Mouse (Mus musculus): Measurements from ENCODE around the gene Ppp1r21.

Ppp1r21 gene

DNA sequence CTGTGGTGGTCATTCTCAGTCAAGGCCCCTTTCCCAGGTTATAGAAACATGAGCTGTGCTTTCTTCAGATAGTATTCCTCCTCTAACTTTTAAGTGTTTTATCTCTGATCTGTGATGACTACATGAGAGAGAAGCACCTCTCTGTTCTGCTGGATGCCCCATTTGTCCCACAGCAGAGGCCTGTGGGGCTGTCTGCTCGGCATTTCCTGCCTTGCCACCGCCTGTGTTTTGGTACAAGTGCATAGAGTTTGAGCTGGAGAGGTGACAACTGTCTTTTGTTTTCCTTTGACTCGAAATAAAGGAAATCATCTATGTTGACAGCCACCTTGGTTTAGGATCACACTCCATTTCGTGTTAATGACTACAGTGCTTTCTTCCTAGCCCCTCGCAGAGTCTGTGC is 44.9 kb downstream of the Ppp1r21 start:
- DNase-seq (ENCODE audit: low read depth, low spot score): no peak

DNA sequence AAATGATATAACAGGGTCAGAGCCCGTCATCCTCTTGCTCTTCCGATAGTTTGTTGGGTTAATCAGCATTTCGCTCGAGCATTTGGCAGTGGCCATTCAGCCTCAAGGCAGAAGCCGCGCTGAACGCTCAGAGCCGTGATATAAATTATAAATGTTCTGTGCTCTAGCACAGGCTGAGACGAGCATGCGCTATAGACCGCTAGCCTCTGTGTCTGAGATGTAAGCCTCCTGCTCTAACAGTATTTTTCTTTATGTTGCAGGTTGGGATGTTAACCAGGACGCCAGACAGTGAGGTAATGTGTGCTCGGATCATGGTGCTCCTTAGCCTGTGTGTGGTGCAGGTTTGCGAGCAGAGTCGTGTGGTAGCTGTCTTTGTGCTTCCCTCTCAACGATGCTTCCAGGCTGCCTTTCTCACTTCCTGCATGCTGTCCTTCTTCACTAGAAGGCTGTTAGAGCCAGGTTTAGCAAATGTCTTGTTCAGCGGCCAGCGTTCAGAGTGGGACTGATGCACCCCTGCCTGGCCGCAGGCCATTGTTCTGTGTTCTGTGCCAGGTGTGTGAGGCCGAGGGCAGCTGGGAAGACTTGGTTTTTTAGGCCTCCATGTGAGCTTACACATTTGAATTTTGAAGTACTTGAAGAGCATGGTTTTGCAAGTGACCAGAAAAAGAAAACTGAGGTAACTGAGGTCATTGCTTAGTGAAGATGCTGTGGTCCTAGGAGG is 48.8 kb downstream of the Ppp1r21 start:
- no peak for DNase-seq (ENCODE audit: low read depth, low spot score)

DNA sequence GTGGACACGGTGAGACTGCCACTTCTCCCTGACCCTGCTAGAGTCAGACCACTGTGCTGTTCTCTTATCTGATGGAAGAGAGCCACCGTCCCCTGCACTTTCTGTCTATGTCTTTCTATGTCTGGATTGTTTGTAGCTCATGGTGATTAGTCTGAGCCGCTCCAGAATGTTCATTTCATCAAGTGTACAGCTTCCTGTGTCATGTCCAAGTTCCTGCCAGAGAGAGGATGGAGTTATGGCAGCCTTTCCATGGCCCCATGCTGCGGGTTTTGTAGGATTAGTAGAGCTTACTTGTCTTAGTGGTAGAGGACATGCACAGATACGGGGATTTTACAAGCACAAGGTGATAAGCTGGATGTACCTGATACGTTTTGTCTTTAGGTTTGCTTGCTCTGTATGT is 50.6 kb downstream of the Ppp1r21 start:
- DNase-seq (ENCODE audit: low read depth, low spot score): no peak

DNA sequence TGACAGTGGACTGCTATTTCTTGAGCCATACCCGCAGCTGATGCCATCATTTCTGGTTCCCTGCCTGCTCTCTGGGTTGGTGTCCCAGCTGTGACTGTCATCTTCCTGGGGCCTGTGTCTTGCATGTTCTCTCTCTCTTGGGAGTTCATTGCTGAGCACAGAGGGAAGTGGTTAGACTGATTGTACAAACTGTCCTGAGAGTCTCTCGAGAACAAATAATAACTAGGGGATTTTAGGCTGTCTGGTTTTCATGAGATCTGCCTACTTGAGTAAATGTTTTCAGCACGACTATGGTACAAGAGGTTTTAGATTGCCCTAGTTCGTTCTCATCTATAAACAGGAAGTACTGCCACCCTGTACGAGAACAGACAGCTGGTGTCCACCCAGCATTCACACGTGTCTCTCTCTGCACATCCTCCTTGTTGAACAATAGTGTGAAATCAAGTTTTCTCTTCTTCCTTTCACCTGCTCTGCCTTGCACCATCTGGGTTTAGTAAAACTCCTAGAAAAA is 51.6 kb downstream of the Ppp1r21 start:
- DNase-seq (ENCODE audit: low read depth, low spot score): no peak

- no peak for DNase-seq (ENCODE audit: low read depth, low spot score)
Measured at GRCm38 (mm10) chr17:88582999-88583398, 53.1 kb downstream of the Ppp1r21 start.

DNA sequence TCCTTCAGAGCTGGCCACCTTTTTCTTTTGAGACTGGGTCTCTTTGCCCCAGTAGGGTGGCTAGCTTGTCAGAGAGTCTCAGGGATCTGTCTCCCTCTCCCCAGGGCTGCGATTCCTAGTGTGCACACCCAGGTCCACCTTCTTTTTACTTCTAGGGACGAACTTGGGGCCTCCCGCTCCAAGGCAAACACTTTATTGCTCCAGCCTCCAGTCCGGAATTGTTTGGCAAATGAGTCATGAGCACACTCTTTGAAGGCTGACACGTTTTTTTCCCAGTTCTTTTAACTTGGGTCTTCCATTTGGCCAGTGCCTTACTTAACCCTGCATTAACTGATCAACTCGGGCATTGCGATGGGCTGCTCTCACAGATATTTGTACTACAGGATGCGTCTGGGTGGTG is 53.5 kb downstream of the Ppp1r21 start:
- DNase-seq (ENCODE audit: low read depth, low spot score): no peak

DNA sequence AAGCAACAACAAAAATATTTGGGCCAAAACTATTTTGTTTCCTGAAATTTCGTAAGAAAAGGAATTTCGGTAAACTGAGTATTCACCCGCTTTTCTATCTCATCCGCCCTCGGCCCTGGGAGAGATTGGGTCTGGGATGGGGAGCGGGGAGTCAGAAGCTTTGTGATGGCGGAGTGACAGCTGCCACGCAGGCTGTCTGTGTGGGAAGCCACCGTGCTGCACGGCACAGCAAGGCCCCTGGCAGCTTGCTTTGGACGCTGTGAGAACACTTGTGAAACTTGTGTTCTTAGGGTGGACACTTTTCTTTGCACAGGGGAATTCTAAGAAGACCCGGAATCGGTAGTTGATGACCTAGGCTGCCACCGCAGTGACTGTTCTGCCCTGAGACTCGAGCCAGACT is 57.5 kb downstream of the Ppp1r21 start:
- no peak for DNase-seq (ENCODE audit: low read depth, low spot score)

DNA sequence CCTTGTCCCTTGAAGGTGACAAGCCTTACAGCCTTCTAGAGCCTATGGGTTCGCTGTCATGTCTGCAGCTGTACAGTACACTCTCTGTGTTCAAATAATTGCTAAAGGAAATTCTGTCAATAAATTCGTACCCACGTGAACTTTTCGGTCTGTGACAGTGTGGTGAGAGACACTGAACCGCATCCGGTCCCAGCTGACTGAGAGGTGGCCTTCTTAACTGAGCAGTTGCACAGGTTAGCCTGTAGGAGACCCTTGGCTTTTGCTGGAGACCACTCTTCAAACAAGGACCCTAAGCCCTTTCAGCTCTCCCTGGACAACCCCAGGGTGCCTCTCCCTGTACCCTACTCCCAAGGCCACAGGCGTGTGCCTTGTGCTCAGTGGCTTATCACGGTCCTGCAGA is 58.3 kb downstream of the Ppp1r21 start:
- no peak for DNase-seq (ENCODE audit: low read depth, low spot score)

- DNase-seq (ENCODE audit: low read depth, low spot score): no peak
Measured at GRCm38 (mm10) chr17:88590251-88590650, 60.3 kb downstream of the Ppp1r21 start.

DNA sequence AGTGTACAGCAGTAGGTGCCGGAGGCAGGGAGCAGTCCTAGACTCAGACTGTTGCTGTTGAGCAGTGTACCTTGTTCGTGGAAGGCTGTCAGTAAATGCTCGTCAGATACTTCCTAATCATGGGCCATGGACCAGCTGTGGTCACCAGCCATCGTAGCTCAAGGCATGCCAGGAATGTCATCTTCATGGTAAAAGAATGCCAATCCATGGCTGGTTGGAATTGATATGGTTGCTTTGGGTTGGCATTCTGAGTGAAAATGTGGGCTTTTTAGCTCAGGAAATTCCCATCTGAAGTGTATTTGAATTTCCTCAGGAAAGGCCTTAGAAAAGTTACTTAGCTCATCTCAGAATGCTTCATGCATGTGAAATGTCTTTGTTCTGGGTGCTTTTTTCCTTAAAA is 65.2 kb downstream of the Ppp1r21 start:
- no peak for DNase-seq (ENCODE audit: low read depth, low spot score)

- DNase-seq (ENCODE audit: low read depth, low spot score): no peak
Measured at GRCm38 (mm10) chr17:88596068-88596467, 66.2 kb downstream of the Ppp1r21 start.

DNA sequence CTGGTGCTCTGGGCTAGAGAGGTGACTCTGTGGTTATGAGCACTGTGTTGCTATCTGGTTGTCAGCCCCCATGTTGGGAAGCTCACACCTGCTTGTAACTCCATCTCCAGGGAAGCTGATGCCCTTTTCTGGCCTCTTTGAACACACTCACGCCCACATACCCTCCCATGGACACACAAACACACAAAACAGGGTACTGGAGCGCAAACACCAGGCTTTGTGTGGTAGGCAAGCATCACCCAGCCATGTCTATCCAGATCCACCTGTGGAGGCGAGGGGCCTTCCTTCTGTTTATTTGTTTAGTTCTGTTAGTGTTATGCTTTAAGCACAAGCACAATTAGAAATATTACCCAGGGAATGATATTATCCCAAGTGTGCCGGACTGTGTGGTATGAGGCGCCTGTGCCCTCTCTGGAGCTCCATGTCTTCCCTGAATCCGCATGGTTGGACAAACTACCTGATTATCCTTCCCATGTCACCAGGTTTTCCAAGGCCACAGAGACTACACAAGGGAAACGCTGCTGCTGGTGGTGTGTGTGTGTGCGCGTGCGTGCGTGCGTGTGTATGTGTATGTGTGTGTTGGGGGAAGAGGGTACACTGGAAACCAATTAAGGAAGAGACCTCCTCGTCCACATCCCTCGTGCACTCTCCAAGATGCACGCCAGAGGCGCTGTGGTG is 66.8 kb downstream of the Ppp1r21 start:
- DNase-seq (ENCODE audit: low read depth, low spot score): no peak

DNA sequence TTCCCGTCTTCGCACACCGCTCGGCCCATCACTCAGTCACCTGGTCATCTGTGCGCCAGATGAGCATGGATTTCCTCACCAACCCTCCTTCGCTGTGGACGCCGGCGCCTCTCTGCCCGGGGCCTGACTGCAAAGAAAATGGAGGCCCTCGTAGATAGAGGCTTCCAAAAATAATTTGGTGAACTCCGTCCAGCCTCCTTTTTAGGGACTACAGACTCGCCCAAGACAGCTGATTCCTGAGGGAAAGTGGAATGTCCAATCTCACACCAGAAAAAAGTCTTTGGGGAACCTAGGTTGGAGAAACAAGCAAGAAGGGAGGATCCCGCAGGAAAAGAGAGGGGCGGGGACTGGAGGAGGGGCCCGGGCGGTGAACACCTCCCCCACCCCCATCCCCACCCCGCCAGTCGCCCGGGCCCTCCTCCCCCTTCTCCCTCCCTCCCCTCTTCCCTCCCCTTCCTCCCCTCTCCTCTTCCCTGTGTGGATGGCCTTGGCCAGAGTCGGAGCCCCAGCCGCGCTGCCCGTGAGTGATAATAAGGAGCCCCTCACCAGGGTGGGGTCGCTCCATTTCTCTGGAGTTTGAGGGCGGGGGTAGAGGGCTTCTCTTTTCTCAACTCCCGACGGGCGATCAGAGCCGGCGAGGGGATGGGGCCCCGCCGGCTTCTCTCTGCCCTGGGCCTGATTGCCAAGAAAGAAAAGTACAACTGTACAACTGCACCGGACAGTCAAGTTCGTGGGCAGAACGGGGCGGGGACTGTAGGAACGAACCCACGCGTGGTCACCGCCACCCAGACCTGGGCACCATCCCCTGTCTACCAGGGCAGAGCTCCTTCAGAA is 67.5 kb downstream of the Ppp1r21 start, which contains the start of gene Ston1:
Gene Ston1, plus strand, starts transcription at position 463 of the 834 bp plus-strand sequence.
- DNase-seq (ENCODE audit: low read depth, low spot score): no peak

GRCm38 (mm10) chr17:88598056-88598420 is 68.1 kb downstream of the Ppp1r21 start:
- DNase-seq (ENCODE audit: low read depth, low spot score): no peak

DNA sequence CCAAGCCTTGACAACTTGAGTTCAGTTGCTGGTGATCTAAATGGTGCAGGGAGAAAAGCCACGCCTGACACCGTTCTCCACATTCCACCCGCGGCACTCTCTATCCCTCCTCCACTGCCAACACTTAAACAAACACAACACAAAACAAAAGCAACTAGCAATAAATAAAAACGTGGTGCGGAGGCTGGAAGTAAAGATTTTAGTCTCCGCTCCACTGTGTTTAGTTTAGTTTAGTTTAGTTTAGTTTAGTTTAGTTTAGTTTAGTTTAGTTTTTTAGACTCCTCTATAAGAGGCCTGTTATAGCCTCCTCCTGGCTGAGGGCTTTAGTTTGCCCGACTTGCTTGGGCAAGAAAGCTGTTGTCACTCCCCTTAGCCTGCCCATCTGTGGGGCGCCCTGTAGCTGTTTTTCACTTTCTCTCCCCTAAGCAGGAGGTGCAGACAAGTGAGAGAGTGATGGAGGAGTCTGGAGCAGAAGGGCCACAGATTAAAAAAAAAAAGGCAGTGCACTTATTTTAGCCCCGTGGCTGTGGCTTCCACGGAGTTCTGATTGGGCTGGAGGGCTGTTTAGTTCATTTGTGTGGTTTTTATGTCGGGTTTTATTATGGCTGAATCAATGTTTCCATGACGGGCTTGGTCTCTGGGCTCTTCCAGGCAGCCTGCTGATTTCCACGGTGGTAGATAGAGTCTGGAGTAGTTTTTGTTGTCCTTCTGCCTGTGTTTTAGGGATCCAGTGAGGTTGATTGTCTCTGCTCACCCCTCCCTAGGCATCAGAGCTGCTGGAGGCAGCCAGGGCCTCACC is 68.9 kb downstream of the Ppp1r21 start:
- no peak for DNase-seq (ENCODE audit: low read depth, low spot score)

GRCm38 (mm10) chr17:88600492-88601026 is 70.6 kb downstream of the Ppp1r21 start:
- no peak for DNase-seq (ENCODE audit: low read depth, low spot score)

GRCm38 (mm10) chr17:88603943-88604342 is 74.0 kb downstream of the Ppp1r21 start:
- no peak for DNase-seq (ENCODE audit: low read depth, low spot score)

GRCm38 (mm10) chr17:88606056-88606455 is 76.1 kb downstream of the Ppp1r21 start:
- no peak for DNase-seq (ENCODE audit: low read depth, low spot score)

DNA sequence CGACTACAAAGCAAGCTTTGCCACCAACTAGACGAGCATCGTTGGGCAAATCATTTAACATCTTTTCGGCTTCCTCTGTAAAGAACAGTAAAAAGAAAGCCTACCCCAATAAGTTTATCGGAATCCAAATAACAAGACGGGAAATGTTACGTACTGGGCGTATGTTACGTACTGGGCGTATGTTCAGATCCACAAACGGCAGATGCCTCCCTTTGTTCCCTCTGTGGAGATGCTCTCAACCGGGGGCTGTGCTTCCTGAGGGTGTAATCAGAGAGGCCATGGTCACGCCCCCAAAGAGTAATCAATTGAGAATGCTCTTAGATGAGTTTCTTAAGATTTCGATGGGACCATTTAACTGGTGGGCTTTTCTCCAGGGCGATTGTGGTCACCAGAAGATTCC is 79.4 kb downstream of the Ppp1r21 start:
- no peak for DNase-seq (ENCODE audit: low read depth, low spot score)

GRCm38 (mm10) chr17:88611057-88611456 is 81.1 kb downstream of the Ppp1r21 start:
- DNase-seq (ENCODE audit: low read depth, low spot score): no peak

DNA sequence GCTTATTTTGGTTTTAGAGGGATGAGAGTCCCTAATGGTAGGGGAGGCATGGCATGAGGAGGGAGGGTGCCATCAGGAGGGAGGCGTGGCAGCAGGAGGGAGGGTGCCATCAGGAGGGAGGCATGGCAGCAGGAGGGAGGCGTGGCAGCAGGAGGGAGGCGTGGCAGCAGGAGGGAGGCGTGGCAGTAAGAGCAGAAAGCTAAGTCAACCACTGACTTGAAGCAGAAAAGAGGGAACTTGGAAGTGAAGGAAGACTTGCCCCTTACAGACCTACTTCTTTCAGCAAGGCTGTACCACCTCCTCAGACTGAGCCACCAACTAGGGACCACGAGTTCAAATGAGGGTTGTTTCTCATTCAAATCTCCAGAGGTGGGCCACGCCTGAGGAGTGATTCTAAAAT is 83.3 kb downstream of the Ppp1r21 start:
- DNase-seq (ENCODE audit: low read depth, low spot score): no peak

Data from c-Kit-negative CD71-positive TER-119-positive erythroid progenitor cells, embryonic 14.5 days (primary cell).